In genomic region chr7:41598615-41599014, GRCm38 (mm10) we compare ENCODE assay signal across 9 mouse cellular contexts. TPM values are rescaled to one million over a fixed set of nuclear protein-coding genes. Genes with fewer than 3 reads are reported as not detected.
DNase-seq lines count a peak whose midpoint lies in the region; ATAC-seq and TF ChIP-seq lines count a peak whose summit lies in the region.
"Had no signal": no experiment of that assay in that cellular context is flagged by ENCODE, and none has a peak within 500 bp of the region (broad histone marks: within the 10 kb centered on the region; RNA-seq: fewer than 3 reads in every experiment).

No protein-coding gene starts in this region.

- no peak for DNase-seq in left cerebral cortex, adult 2 months (ENCODE audit: extremely low spot score in 1 of 2, low spot score in 2 of 2)
- DNase-seq in left cerebral cortex, postnatal 4 days, result no peak
- no peak for DNase-seq in embryonic facial prominence, embryonic 11.5 days (ENCODE audit: low spot score)
- no peak for DNase-seq in hindbrain, postnatal 0 days (ENCODE audit: low spot score)
- no peak for DNase-seq in midbrain, postnatal 0 days (ENCODE audit: low spot score)
- DNase-seq in right cerebral cortex, postnatal 14 days, result no peak
- no peak for DNase-seq in thymus, postnatal 10 days (ENCODE audit: low spot score in 2 of 2)
- no peak for DNase-seq in retina, embryonic 14.5 days (ENCODE audit: low spot score)

- peak overlapping the region; percentile 70 for H3K27ac ChIP-seq in left cerebral cortex, adult 2 months
- no peak overlapping the region for H3K27ac ChIP-seq in embryonic facial prominence, embryonic 11.5 days (replicated peaks; ENCODE audit: low read depth, low read length)
- peak overlapping the region; percentile 67 for H3K27ac ChIP-seq in hindbrain, postnatal 0 days
- H3K27ac ChIP-seq in midbrain, postnatal 0 days (ENCODE audit: low read depth, low read length), result peak overlapping the region; percentile 67; the same call in 1 of the 2 replicates

- no peaks in the 10 kb centered on the region for H3K36me3 ChIP-seq in embryonic facial prominence, embryonic 11.5 days (replicated peaks; ENCODE audit: control insufficient read depth, insufficient read depth, low read depth, low read length)
- H3K36me3 ChIP-seq in hindbrain, postnatal 0 days (ENCODE audit: insufficient read depth, low read length), result no peaks in the 10 kb centered on the region
- no peaks in the 10 kb centered on the region for H3K36me3 ChIP-seq in midbrain, postnatal 0 days (ENCODE audit: insufficient read depth, low read length)

- H3K4me3 ChIP-seq in left cerebral cortex, adult 2 months, result peak overlapping the region; percentile 74
- H3K4me3 ChIP-seq in embryonic facial prominence, embryonic 11.5 days (ENCODE audit: low read depth, low read length), result peak overlapping the region; percentile 58
- H3K4me3 ChIP-seq in hindbrain, postnatal 0 days (ENCODE audit: low read length), result peak overlapping the region; percentile 64
- H3K4me3 ChIP-seq in midbrain, postnatal 0 days (ENCODE audit: low read depth, low read length), result peak overlapping the region; percentile 70

- peak overlapping the region; percentile 42 for H3K4me2 ChIP-seq in embryonic facial prominence, embryonic 11.5 days (ENCODE audit: low read depth, low read length)
- peak overlapping the region; percentile 76 for H3K4me2 ChIP-seq in hindbrain, postnatal 0 days (ENCODE audit: low read depth, low read length)
- H3K4me2 ChIP-seq in midbrain, postnatal 0 days (ENCODE audit: low read depth, low read length, poor library complexity, severe bottlenecking), result peak overlapping the region; percentile 66

- 51% methylated on average over 5 of the region's 5 CpGs for WGBS in embryonic facial prominence, embryonic 11.5 days
- 50% methylated on average over 5 of the region's 5 CpGs for whole genome bisulfite sequencing in hindbrain, postnatal 0 days
- WGBS in midbrain, postnatal 0 days, result 51% methylated on average over 5 of the region's 5 CpGs

- ATAC-seq in embryonic facial prominence, embryonic 11.5 days (replicated peaks; ENCODE audit: insufficient number of reproducible peaks, low FRiP score, low TSS enrichment, low read depth), result peak; percentile 3; the same call in 1 of the 2 replicates
- ATAC-seq in hindbrain, postnatal 0 days, result peak; percentile 14
- ATAC-seq in midbrain, postnatal 0 days (ENCODE audit: low FRiP score), result peak; percentile 1; the same call in 1 of the 2 replicates

- H3K27me3 ChIP-seq in embryonic facial prominence, embryonic 11.5 days (ENCODE audit: control insufficient read depth, insufficient read depth, low read length), result no peaks in the 10 kb centered on the region
- 0 out of 2 replicates have a peak, but pooled peaks cover 3% of the 10 kb centered on the region for H3K27me3 ChIP-seq in hindbrain, postnatal 0 days (ENCODE audit: insufficient read depth, low read length)
- H3K27me3 ChIP-seq in midbrain, postnatal 0 days (ENCODE audit: insufficient read depth, low read length), result no peaks in the 10 kb centered on the region

- peak overlapping the region; percentile 57 for H3K9ac ChIP-seq in embryonic facial prominence, embryonic 11.5 days (replicated peaks; ENCODE audit: low read length)
- H3K9ac ChIP-seq in hindbrain, postnatal 0 days (replicated peaks; ENCODE audit: low read length), result peak overlapping the region; percentile 59; the same call in 1 of the 2 replicates
- H3K9ac ChIP-seq in midbrain, postnatal 0 days (replicated peaks; ENCODE audit: low read length, poor library complexity, severe bottlenecking), result 0 out of 2 replicates have a peak overlapping the region, but pooled peaks have one; percentile 52

- TF ChIP-seq CTCF in left cerebral cortex, adult 2 months (IDR thresholded peaks at IDR 0.05), result no peak
- TF ChIP-seq CTCF in hindbrain, postnatal 0 days (IDR thresholded peaks at IDR 0.05; ENCODE audit: low read depth), result no peak
- no peak for TF ChIP-seq CTCF in midbrain, postnatal 0 days (IDR thresholded peaks at IDR 0.05)

- intact Hi-C loops in left cerebral cortex, adult 2 months (cut with DNase I), result loop anchor here (1.0 kb wide), 2 partner anchors 34 to 99 kb away; partner anchors contain the start of genes AW146154 and Gm20449
- intact Hi-C loops in left cerebral cortex, postnatal 4 days (cut with DNase I), result no loop called here

- H3K9me3 ChIP-seq in embryonic facial prominence, embryonic 11.5 days (replicated peaks; ENCODE audit: control insufficient read depth, low read length), result no peaks in the 10 kb centered on the region
- no peaks in the 10 kb centered on the region for H3K9me3 ChIP-seq in hindbrain, postnatal 0 days (ENCODE audit: low read length)
- no peaks in the 10 kb centered on the region for H3K9me3 ChIP-seq in midbrain, postnatal 0 days (ENCODE audit: low read length)

- H3K4me1 ChIP-seq in embryonic facial prominence, embryonic 11.5 days (ENCODE audit: control insufficient read depth, insufficient read depth, low read length), result no peaks in the 10 kb centered on the region
- H3K4me1 ChIP-seq in hindbrain, postnatal 0 days (ENCODE audit: insufficient read depth, low read length), result no peaks in the 10 kb centered on the region
- peaks cover 3% of the 10 kb centered on the region; the same call in 1 of the 2 replicates for H3K4me1 ChIP-seq in midbrain, postnatal 0 days (ENCODE audit: insufficient read depth, low read length)

RNA-seq across cellular contexts. Expression of gene 2610021A01Rik, which starts 0.4 kb away (rescaled TPM):
- total RNA-seq in left cerebral cortex, adult 2 months (2021), result 10 to 100 TPM; 30.4 to 34.1 TPM
- total RNA-seq in left cerebral cortex, postnatal 4 days (2021), result 10 to 100 TPM; 28.7 to 30.7 TPM
- 17.9 and 18.8 TPM in 2 replicates for polyA plus RNA-seq in embryonic facial prominence, embryonic 11.5 days (2014; fragmentation: Nextera tagmentation; extraction: Ambion mirVana)
- total RNA-seq in hindbrain, postnatal 0 days (2014; rRNA removed), result 22.0 and 28.6 TPM in 2 replicates
- polyA plus RNA-seq in hindbrain, postnatal 0 days (2015; fragmentation: Nextera tagmentation; extraction: Ambion mirVana), result 7.6 and 8.3 TPM in 2 replicates
- total RNA-seq in midbrain, postnatal 0 days (2014; rRNA removed), result 19.5 and 21.4 TPM in 2 replicates
- 7.4 and 8.3 TPM in 2 replicates for polyA plus RNA-seq in midbrain, postnatal 0 days (2015; fragmentation: Nextera tagmentation; extraction: Ambion mirVana)

RNA-seq across cellular contexts. Expression of gene Gm6871, which starts 25.2 kb away (rescaled TPM):
- total RNA-seq in left cerebral cortex, adult 2 months (2021), result not detected
- not detected for total RNA-seq in left cerebral cortex, postnatal 4 days (2021)
- polyA plus RNA-seq in embryonic facial prominence, embryonic 11.5 days (2014; fragmentation: Nextera tagmentation; extraction: Ambion mirVana), result not detected in 2 replicates
- not detected in 2 replicates for total RNA-seq in hindbrain, postnatal 0 days (2014; rRNA removed)
- polyA plus RNA-seq in hindbrain, postnatal 0 days (2015; fragmentation: Nextera tagmentation; extraction: Ambion mirVana), result not detected in 2 replicates
- not detected in 2 replicates for total RNA-seq in midbrain, postnatal 0 days (2014; rRNA removed)
- not detected in 2 replicates for polyA plus RNA-seq in midbrain, postnatal 0 days (2015; fragmentation: Nextera tagmentation; extraction: Ambion mirVana)
- polyA plus RNA-seq: activated CD4-positive, CD25-positive, alpha-beta regulatory T cell, adult 4 months had no signal

RNA-seq across cellular contexts. Expression of gene Zfp788, which starts 34.4 kb away (rescaled TPM):
- 10 to 100 TPM; 35.1 to 35.6 TPM for total RNA-seq in left cerebral cortex, adult 2 months (2021)
- total RNA-seq in left cerebral cortex, postnatal 4 days (2021), result 10 to 100 TPM; 32.1 to 35.0 TPM
- polyA plus RNA-seq in embryonic facial prominence, embryonic 11.5 days (2014; fragmentation: Nextera tagmentation; extraction: Ambion mirVana), result 15.4 and 19.7 TPM in 2 replicates
- total RNA-seq in hindbrain, postnatal 0 days (2014; rRNA removed), result 12.2 and 19.0 TPM in 2 replicates
- 14.4 and 16.2 TPM in 2 replicates for polyA plus RNA-seq in hindbrain, postnatal 0 days (2015; fragmentation: Nextera tagmentation; extraction: Ambion mirVana)
- 24.1 and 36.9 TPM in 2 replicates for total RNA-seq in midbrain, postnatal 0 days (2014; rRNA removed)
- polyA plus RNA-seq in midbrain, postnatal 0 days (2015; fragmentation: Nextera tagmentation; extraction: Ambion mirVana), result 15.9 and 17.8 TPM in 2 replicates
